Mouse (Mus musculus): Measurements from ENCODE around the gene Clk4. TPM values are rescaled to one million over a fixed set of nuclear protein-coding genes. Genes with fewer than 3 reads are reported as not detected.

Gene Clk4
- total and polyA plus RNA-seq, 3 experiments = 47.9 to 244 (median 61.0) TPM

DNA sequence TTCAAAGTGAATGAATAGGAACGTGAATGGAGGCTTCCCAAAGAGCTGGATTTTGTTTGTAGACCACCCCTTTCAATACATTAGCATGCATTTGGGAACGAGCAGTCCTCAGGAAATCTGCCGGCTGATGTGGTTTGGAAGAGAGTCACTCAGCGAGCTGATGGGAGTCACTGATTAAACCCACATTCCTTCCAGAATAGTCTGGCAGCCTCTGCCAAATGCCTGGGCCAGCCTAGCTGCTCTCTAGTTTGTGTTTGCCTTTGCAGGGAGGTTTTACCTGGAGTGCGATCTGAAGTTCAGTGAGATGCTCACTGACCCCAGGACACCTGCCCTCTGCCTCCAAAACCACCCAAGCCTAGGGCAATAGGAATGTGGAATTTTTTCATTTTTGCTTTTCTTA is 46.8 kb downstream of the Clk4 start:
- no peaks in the 10 kb centered on the region for H3K79me2 ChIP-seq (ENCODE audit: control insufficient read depth, insufficient read depth, low read length, poor library complexity)
- H3K27me3 ChIP-seq (ENCODE audit: control insufficient read depth in 1 of 2, insufficient read depth in 2 of 2, low read length in 2 of 2) = no peaks in the 10 kb centered on the region
- no peaks in the 10 kb centered on the region for H3K9me3 ChIP-seq (replicated peaks; ENCODE audit: insufficient read depth, low read length)
- no peak overlapping the region for H3K4me3 ChIP-seq (ENCODE audit: control insufficient read depth in 1 of 2, insufficient read depth in 1 of 2, low read depth in 2 of 2, low read length in 2 of 2)
- no peak overlapping the region for H3K27ac ChIP-seq (ENCODE audit: control insufficient read depth, low read depth, low read length)
- TF ChIP-seq USF1 (IDR thresholded peaks at IDR 0.05; ENCODE audit: low read depth, low read length) (no peak), TAL1 (IDR thresholded peaks at IDR 0.05; ENCODE audit: low read length) (no peak), MXI1 (IDR thresholded peaks at IDR 0.05; ENCODE audit: low read depth, low read length) (no peak), ZC3H11A (IDR thresholded peaks at IDR 0.05; ENCODE audit: low read depth, low read length) (no peak), HCFC1 (IDR thresholded peaks at IDR 0.05; ENCODE audit: low read depth, low read length) (no peak)
- H3K9ac ChIP-seq (ENCODE audit: control insufficient read depth, low read depth, low read length, poor library complexity, severe bottlenecking) = no peak overlapping the region
- no peaks in the 10 kb centered on the region for H3K4me1 ChIP-seq (ENCODE audit: control insufficient read depth in 1 of 2, insufficient read depth in 2 of 2, low read length in 2 of 2)
- H3K36me3 ChIP-seq (ENCODE audit: control insufficient read depth in 1 of 2, insufficient read depth in 2 of 2, low read length in 2 of 2) = no peaks in the 10 kb centered on the region
- no peak for DNase-seq (ENCODE audit: low read depth, low spot score)

- TF ChIP-seq UBTF (IDR thresholded peaks at IDR 0.05; ENCODE audit: borderline replicate concordance, insufficient read depth, low read depth, low read length) = no peak
- no peak for TF ChIP-seq BHLHE40 (IDR thresholded peaks at IDR 0.05; ENCODE audit: borderline replicate concordance, low read depth, low read length)
- TF ChIP-seq ZC3H11A (IDR thresholded peaks at IDR 0.05; ENCODE audit: low read depth, low read length) = no peak
- TF ChIP-seq MXI1 (IDR thresholded peaks at IDR 0.05; ENCODE audit: low read depth, low read length) = no peak
- H3K4me1 ChIP-seq (ENCODE audit: control insufficient read depth in 1 of 2, insufficient read depth in 2 of 2, low read length in 2 of 2) = no peaks in the 10 kb centered on the region
- no peak for DNase-seq (ENCODE audit: low read depth, low spot score)
- H3K27me3 ChIP-seq (ENCODE audit: control insufficient read depth in 1 of 2, insufficient read depth in 2 of 2, low read length in 2 of 2) = no peaks in the 10 kb centered on the region
- H3K9ac ChIP-seq (ENCODE audit: control insufficient read depth, low read depth, low read length, poor library complexity, severe bottlenecking) = no peak overlapping the region
- H3K36me3 ChIP-seq (ENCODE audit: control insufficient read depth in 1 of 2, insufficient read depth in 2 of 2, low read length in 2 of 2) = no peaks in the 10 kb centered on the region
- H3K79me2 ChIP-seq (ENCODE audit: control insufficient read depth, insufficient read depth, low read length, poor library complexity) = no peaks in the 10 kb centered on the region
- no peaks in the 10 kb centered on the region for H3K9me3 ChIP-seq (replicated peaks; ENCODE audit: insufficient read depth, low read length)
- H3K27ac ChIP-seq (ENCODE audit: control insufficient read depth, low read depth, low read length) = no peak overlapping the region
- no peak overlapping the region for H3K4me3 ChIP-seq (ENCODE audit: control insufficient read depth in 1 of 2, insufficient read depth in 1 of 2, low read depth in 2 of 2, low read length in 2 of 2)
Measured at GRCm38 (mm10) chr11:51311846-51312245, 50.3 kb downstream of the Clk4 start.

GRCm38 (mm10) chr11:51315991-51316810 is 54.7 kb downstream of the Clk4 start:
- no peak for DNase-seq (ENCODE audit: low read depth, low spot score)
- Histone ChIP-seq H3K9me3 (replicated peaks; ENCODE audit: insufficient read depth, low read length) (no peaks in the 10 kb centered on the region), H3K27ac (ENCODE audit: control insufficient read depth, low read depth, low read length) (no peak overlapping the region), H3K4me3 (ENCODE audit: control insufficient read depth in 1 of 2, insufficient read depth in 1 of 2, low read depth in 2 of 2, low read length in 2 of 2) (no peak overlapping the region), H3K9ac (ENCODE audit: control insufficient read depth, low read depth, low read length, poor library complexity, severe bottlenecking) (no peak overlapping the region), H3K36me3 (ENCODE audit: control insufficient read depth in 1 of 2, insufficient read depth in 2 of 2, low read length in 2 of 2) (no peaks in the 10 kb centered on the region), H3K79me2 (ENCODE audit: control insufficient read depth, insufficient read depth, low read length, poor library complexity) (no peaks in the 10 kb centered on the region), H3K4me1 (ENCODE audit: control insufficient read depth in 1 of 2, insufficient read depth in 2 of 2, low read length in 2 of 2) (no peaks in the 10 kb centered on the region), H3K27me3 (ENCODE audit: control insufficient read depth in 1 of 2, insufficient read depth in 2 of 2, low read length in 2 of 2) (no peaks in the 10 kb centered on the region)
- TF ChIP-seq MYC (IDR thresholded peaks at IDR 0.05; ENCODE audit: low read depth, low read length) = no peak
- TF ChIP-seq CTCF (IDR thresholded peaks at IDR 0.05 in 2 of 3, conservative IDR thresholded peaks at IDR 0.05 in 1 of 3; ENCODE audit: control insufficient read depth in 1 of 3, insufficient read depth in 1 of 3, low read depth in 2 of 3, low read length in 3 of 3, poor library complexity in 1 of 3, severe bottlenecking in 1 of 3) = no peak
- TF ChIP-seq USF1 (IDR thresholded peaks at IDR 0.05; ENCODE audit: low read depth, low read length) = no peak
- no peak for TF ChIP-seq USF2 (IDR thresholded peaks at IDR 0.05; ENCODE audit: borderline replicate concordance in 1 of 2, insufficient read depth in 1 of 2, low read depth in 1 of 2, low read length in 2 of 2)
- no peak for TF ChIP-seq TAL1 (IDR thresholded peaks at IDR 0.05; ENCODE audit: low read length)
- no peak for TF ChIP-seq POLR2AphosphoS5 (IDR thresholded peaks at IDR 0.05; ENCODE audit: borderline replicate concordance, low read depth, low read length)
- no peak for TF ChIP-seq ELF1 (IDR thresholded peaks at IDR 0.05; ENCODE audit: low read depth, low read length)
- TF ChIP-seq ZMIZ1 (IDR thresholded peaks at IDR 0.05; ENCODE audit: low read depth, low read length) = no peak
- TF ChIP-seq JUND (IDR thresholded peaks at IDR 0.05; ENCODE audit: low read depth, low read length) = no peak
- no peak for TF ChIP-seq ZNF384 (IDR thresholded peaks at IDR 0.05; ENCODE audit: low read depth, low read length)
- no peak for TF ChIP-seq E2F4 (IDR thresholded peaks at IDR 0.05; ENCODE audit: borderline replicate concordance, low read depth, low read length)

All from MEL (cell line).